Mouse (Mus musculus): ENCODE measurements around the gene Klk7.

DNA sequence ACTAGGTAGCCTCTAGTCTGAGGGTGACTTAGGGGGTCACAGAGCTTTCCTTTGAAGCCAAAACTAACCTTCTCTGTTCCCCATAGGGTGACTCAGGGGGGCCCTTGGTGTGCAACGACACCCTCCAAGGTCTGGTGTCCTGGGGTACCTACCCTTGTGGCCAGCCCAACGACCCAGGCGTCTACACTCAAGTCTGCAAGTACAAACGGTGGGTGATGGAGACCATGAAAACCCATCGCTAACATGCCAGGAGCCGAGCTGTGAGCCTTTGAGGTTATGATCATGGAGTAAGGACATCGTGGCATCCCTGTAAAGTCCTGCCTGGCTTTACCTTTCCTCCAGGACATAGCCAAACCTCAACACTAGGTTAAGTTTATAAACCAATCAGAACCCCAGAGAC lies 4.1 kb downstream of the Klk7 start:
- no peak for TF ChIP-seq POLR2A (IDR thresholded peaks at IDR 0.05; ENCODE audit: low read depth, low read length)
- no peak for TF ChIP-seq CTCF (conservative IDR thresholded peaks at IDR 0.05; ENCODE audit: insufficient read depth, insufficient read length, low read depth, low read length)

Data from kidney, adult 2 months (tissue).